Mouse (Mus musculus) intestine, embryonic 15.5 days (tissue): ENCODE data around the gene Nadk. TPM values are rescaled to one million over a fixed set of nuclear protein-coding genes. Genes with fewer than 3 reads are reported as not detected.

Source experiments
- ATAC-seq: fragments of 200-750 bp; cut with Nextera tagmentation; 2 replicates; pipeline ENCODE4 v1.8.0; 2017; ENCODE audit warnings: moderate TSS enrichment, moderate library complexity
- H3K27ac ChIP-seq: fragments of 300-500 bp; sonication (generic); 2 replicates; pipeline ENCODE4 v1.5.1; 2015; ENCODE audit warnings: mild to moderate bottlenecking, inconsistent platforms
- H3K27me3 ChIP-seq: fragments of 300-500 bp; sonication (generic); replicated peaks from 2 replicates; pipeline ENCODE4 v1.6.1; 2015; ENCODE audit warnings: inconsistent platforms
- H3K36me3 ChIP-seq: fragments of 300-500 bp; sonication (generic); 2 replicates; pipeline ENCODE4 v1.6.1; 2015; ENCODE audit warnings: inconsistent platforms
- H3K4me1 ChIP-seq: fragments of 300-500 bp; sonication (generic); replicated peaks from 2 replicates; pipeline ENCODE4 v1.6.1; 2015; ENCODE audit warnings: inconsistent platforms
- H3K4me2 ChIP-seq: fragments of 300-500 bp; sonication (generic); replicated peaks from 2 replicates; pipeline ENCODE4 v1.6.1; 2015; ENCODE audit warnings: mild to moderate bottlenecking, inconsistent platforms
- H3K4me3 ChIP-seq: fragments of 300-500 bp; sonication (generic); replicated peaks from 2 replicates; pipeline ENCODE4 v1.5.1; 2015; ENCODE audit warnings: inconsistent platforms
- H3K9ac ChIP-seq: fragments of 300-500 bp; sonication (generic); 2 replicates; pipeline ENCODE4 v1.6.1; 2015; ENCODE audit warnings: inconsistent platforms
- H3K9me3 ChIP-seq: fragments of 300-500 bp; sonication (generic); 2 replicates; pipeline ENCODE4 v1.6.1; 2016; ENCODE audit warnings: inconsistent platforms
- WGBS: fragments of 180-500 bp; shearing (Covaris S2); methylation state at CpG from one replicate; pipeline ENCODE4 v1.1.7; 2015; 5-methylcytosine and 5-hydroxymethylcytosine counted together
- polyA plus RNA-seq: library from polyadenylated mRNA; unstranded; fragments of >200 nt; fragmentation: Nextera tagmentation; extraction: Ambion mirVana; gene quantifications from 2 replicates; pipeline ENCODE4 v1.2.1, GENCODE M21; 2015

Gene Nadk
- 91.6 and 93.4 TPM in 2 replicates for polyA plus RNA-seq

DNA sequence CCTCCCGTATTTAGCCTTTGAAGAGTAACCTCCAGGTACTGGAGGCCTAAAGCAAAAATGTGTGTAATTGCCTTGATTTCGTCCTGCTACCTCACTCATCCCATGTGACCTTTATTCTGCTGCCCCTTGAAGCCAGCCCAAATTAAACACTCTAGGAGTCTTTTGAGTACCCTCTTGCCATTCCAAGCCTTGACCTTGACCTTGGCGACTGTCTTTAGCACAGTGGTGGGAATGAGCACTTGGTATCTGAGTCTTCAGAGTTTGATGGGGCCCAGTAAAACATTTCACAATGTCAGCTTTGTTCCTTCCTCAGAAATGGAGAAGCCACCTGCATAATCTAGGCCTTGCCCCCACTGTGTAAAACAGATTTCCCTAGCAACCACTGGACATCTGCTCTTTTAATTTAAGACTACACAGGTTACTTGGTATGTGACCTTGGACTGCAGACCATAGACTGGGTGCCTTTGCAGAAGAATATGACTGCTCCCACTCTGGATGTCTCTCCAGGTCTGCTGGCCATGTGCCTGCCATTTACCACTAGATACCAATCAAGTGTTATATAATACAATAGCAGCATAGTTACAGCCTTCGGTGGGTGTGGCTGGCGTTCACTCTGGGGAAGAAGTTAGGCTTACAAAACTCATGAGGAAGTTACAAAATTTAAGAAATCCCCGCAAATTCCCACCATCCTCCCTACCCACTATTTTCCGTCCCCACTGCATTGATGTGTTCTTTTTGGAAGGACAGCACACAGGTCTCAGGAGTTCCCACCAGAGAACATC is at the start of gene Nadk:
TSS of gene Nadk (plus strand) at position 718 of the 782 bp plus-strand sequence.
- no peaks in the 10 kb centered on the region for H3K9me3 ChIP-seq
- H3K4me3 ChIP-seq = peak within 1 kb of the TSS; percentile 92
- WGBS = 61% methylated on average over 7 of the region's 7 CpGs
- peak within 1 kb of the TSS; percentile 81 for H3K4me2 ChIP-seq
- H3K9ac ChIP-seq = peak within 1 kb of the TSS; percentile 41
- H3K27me3 ChIP-seq = no peaks in the 10 kb centered on the region
- no peak for ATAC-seq
- H3K4me1 ChIP-seq = peaks cover 44% of the 10 kb centered on the region
- H3K27ac ChIP-seq = peak within 1 kb of the TSS; percentile 88
- peaks cover 25% of the 10 kb centered on the region; the same call in 1 of the 2 replicates for H3K36me3 ChIP-seq

DNA sequence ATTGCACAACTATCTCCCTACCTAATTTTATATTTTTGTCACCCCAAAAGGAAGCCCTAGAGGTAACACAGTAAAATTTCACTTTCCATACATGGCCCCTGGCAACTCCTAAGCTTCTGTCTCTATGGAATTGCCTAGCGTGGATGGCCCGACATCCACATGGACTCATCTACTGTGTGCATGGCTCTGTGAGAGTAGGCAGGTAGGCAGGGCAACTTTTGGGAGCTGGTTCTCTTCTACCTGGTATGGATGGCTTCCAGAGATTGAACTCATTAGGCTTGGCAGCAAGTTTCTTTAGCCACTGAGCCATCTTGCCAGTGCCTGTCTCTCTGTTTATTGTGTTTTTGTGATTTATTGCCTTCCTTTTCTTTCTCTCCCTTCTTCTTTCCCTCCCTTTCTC is 47.4 kb upstream of the Nadk start:
- Histone ChIP-seq H3K9me3 (no peaks in the 10 kb centered on the region), H3K4me3 (no peak overlapping the region), H3K36me3 (no peaks in the 10 kb centered on the region), H3K27ac (no peak overlapping the region), H3K9ac (no peak overlapping the region), H3K4me1 (peaks cover 4% of the 10 kb centered on the region; the same call in 1 of the 2 replicates), H3K27me3 (no peaks in the 10 kb centered on the region), H3K4me2 (no peak overlapping the region)
- WGBS = 93% methylated on average over 2 of the region's 2 CpGs
- no peak for ATAC-seq

DNA sequence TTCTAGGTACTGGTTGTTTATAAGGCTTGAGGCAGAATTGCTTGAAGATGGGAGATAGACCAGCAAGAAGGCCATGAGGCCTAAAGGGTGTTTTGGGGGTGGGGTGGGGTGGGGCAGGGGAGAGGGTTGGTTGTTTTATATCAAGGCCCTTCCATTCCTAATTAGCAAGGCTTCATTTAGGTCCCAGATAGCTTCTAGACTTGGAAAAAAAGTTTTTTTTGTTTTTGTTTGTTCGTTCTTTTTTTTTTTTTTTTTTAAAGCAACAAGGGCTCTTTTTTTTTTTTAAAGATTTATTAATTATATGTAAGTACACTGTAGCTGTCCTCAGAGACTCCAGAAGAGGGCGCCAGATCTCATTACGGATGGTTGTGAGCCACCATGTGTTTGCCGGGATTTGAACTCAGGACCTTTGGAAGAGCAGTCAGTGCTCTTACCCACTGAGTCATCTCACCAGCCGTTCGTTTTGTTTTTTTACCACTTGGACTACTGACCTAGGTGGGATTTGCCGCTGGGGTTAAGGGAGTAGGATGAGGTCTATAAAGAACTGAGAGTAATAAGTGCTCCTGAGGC is 44.1 kb upstream of the Nadk start:
- Histone ChIP-seq H3K4me2 (no peak overlapping the region), H3K4me1 (0 out of 2 replicates have a peak, but pooled peaks cover 2% of the 10 kb centered on the region), H3K4me3 (no peak overlapping the region), H3K9me3 (no peaks in the 10 kb centered on the region), H3K9ac (no peak overlapping the region), H3K27ac (no peak overlapping the region), H3K36me3 (no peaks in the 10 kb centered on the region), H3K27me3 (no peaks in the 10 kb centered on the region)
- ATAC-seq = no peak
- WGBS = 83% methylated on average over 7 of the region's 7 CpGs

DNA sequence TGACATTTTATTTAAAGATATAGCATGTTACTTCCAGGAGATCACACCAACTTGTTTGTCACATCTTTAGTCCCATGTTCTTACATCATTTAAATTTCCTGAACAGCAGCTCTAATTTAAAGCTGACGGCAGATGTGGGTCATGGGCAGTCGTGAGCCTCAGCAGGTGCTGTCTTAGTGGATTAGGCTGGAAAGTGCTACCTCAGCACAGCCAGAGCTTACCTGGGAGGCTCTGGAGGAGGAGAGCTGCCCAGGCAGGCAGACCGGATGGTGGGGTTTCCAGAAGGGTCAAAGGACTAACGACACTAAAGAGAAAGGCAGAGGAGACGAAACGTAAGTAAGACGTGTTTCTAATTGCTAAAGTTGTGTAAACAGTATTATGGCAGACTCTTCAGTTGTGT is 39.9 kb upstream of the Nadk start:
- H3K9me3 ChIP-seq = no peaks in the 10 kb centered on the region
- no peak overlapping the region for H3K4me2 ChIP-seq
- no peak for ATAC-seq
- WGBS = 66% methylated on average over 7 of the region's 7 CpGs
- no peak overlapping the region for H3K27ac ChIP-seq
- H3K4me3 ChIP-seq = no peak overlapping the region
- no peak overlapping the region for H3K9ac ChIP-seq
- H3K27me3 ChIP-seq = no peaks in the 10 kb centered on the region
- H3K36me3 ChIP-seq = no peaks in the 10 kb centered on the region
- no peaks in the 10 kb centered on the region for H3K4me1 ChIP-seq

DNA sequence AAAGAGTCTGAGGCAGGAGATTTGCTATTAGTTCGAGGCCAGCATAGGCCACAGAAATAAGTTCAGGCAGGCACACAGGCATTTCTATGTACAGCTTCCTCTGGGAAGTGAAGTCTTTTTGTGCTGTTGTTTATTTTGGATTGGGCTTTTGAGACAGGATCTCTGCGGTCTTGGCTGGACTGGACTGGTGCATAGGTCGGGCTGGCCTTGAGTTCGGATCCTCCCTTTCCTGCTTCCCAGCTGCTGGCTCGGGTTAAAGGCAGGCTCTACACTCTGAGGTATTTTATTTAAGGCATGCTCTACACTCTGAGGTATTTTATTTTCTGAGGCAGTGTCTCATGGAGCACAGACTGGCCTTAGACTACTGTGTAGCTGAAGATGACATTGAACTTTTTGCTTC is 36.4 kb upstream of the Nadk start:
- 78% methylated on average over 5 of the region's 5 CpGs for WGBS

DNA sequence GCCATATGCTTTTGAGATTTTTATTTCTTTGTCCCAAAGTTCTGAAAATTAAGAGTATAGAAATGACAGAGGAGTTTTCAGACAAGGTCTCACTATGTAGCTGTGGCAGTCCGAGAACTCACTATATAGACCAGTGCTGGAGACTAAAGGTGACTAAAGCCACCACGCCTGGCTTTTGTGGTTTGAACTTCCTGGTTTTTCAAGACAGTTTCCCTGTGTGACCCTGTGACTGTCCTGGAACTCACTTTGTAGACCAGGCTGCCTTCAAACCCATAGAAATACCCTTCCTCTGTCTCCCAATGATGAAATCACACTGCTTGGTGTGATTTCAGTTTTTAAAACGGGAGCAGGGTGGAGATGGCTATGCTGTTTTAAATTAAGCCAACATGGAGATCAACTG is 32.9 kb upstream of the Nadk start:
- Histone ChIP-seq H3K9me3 (no peaks in the 10 kb centered on the region), H3K9ac (no peak overlapping the region), H3K27me3 (no peaks in the 10 kb centered on the region), H3K4me1 (no peaks in the 10 kb centered on the region), H3K36me3 (peaks cover 3% of the 10 kb centered on the region), H3K4me3 (no peak overlapping the region), H3K27ac (no peak overlapping the region), H3K4me2 (no peak overlapping the region)
- 84% methylated on average over 3 of the region's 3 CpGs for WGBS
- ATAC-seq = no peak

More for the DNA sequence above, 36.4 kb upstream of the Nadk start:
- no peaks in the 10 kb centered on the region for H3K9me3 ChIP-seq
- peaks cover 3% of the 10 kb centered on the region for H3K36me3 ChIP-seq
- H3K27ac ChIP-seq = no peak overlapping the region
- ATAC-seq = no peak
- no peaks in the 10 kb centered on the region for H3K27me3 ChIP-seq
- H3K4me1 ChIP-seq = no peaks in the 10 kb centered on the region
- no peak overlapping the region for H3K4me3 ChIP-seq
- H3K4me2 ChIP-seq = no peak overlapping the region
- H3K9ac ChIP-seq = no peak overlapping the region

DNA sequence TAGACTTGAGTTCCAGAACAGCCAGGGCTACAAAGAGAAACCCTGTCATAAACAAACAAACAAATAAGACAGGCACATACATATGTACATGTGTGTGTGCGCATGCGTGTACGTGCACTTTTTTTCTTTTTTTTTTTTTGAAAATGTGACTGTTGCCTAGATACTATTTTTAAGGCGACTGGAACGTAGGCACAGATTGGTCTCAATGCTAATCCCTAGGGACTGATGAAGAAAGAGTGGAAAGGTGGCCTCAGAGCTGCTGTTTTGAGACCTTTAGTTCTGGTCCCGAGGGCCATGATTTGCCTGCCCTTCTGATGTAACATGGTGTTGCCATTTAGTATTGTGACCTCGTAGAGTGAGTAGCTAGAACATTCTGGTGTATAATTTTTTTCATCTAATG is 12.2 kb upstream of the Nadk start:
- Histone ChIP-seq H3K4me3 (no peak overlapping the region), H3K9me3 (no peaks in the 10 kb centered on the region), H3K27ac (no peak overlapping the region), H3K9ac (no peak overlapping the region), H3K4me2 (no peak overlapping the region), H3K27me3 (no peaks in the 10 kb centered on the region), H3K4me1 (no peaks in the 10 kb centered on the region), H3K36me3 (peaks cover 32% of the 10 kb centered on the region)
- WGBS = 89% methylated on average over 7 of the region's 7 CpGs
- ATAC-seq = no peak

DNA sequence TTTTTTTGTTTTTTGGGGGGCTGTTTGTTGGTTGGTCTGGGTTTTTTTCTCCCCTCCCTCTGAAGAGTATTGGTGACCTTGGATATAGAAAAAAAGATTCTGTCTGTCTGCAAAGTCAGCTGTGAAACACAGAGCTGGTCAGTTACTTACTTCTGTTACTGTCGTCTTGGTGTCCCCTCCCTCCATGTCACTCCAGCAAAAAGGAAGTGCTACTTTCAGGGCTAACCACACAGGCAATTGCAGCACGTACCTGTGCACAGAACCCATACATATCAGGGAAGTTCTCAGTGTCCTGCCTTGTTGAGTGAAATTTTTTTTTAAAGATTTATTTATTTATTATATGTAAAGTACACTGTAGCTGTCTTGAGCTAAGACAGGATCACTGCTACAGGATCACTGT is 11.7 kb upstream of the Nadk start:
- peaks cover 32% of the 10 kb centered on the region for H3K36me3 ChIP-seq
- H3K4me2 ChIP-seq = no peak overlapping the region
- H3K27me3 ChIP-seq = no peaks in the 10 kb centered on the region
- whole genome bisulfite sequencing = 81% methylated on average over 2 of the region's 2 CpGs
- no peaks in the 10 kb centered on the region for H3K9me3 ChIP-seq
- H3K27ac ChIP-seq = no peak overlapping the region
- H3K4me3 ChIP-seq = no peak overlapping the region
- H3K4me1 ChIP-seq = no peaks in the 10 kb centered on the region
- ATAC-seq = no peak
- no peak overlapping the region for H3K9ac ChIP-seq

DNA sequence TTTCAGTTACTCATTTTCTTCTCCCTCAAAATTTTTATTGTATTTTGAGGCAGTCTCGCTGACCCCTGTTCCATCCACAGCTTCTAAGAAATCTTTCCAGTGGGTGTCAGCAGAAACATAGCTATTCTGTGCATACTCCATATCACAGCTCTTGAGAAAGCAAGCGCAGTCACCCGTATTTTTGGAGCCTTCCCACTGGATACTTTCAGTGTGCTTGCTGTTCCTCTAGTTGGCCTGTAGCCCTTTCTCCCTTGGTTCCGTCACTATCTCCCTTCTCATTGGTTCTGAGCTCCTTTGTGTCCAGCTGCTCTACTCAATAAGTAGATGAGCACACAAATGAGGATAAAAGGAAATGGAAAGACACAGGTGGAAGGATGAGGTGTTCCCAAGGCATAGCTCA is 11.1 kb upstream of the Nadk start:
- H3K36me3 ChIP-seq = peaks cover 27% of the 10 kb centered on the region

DNA sequence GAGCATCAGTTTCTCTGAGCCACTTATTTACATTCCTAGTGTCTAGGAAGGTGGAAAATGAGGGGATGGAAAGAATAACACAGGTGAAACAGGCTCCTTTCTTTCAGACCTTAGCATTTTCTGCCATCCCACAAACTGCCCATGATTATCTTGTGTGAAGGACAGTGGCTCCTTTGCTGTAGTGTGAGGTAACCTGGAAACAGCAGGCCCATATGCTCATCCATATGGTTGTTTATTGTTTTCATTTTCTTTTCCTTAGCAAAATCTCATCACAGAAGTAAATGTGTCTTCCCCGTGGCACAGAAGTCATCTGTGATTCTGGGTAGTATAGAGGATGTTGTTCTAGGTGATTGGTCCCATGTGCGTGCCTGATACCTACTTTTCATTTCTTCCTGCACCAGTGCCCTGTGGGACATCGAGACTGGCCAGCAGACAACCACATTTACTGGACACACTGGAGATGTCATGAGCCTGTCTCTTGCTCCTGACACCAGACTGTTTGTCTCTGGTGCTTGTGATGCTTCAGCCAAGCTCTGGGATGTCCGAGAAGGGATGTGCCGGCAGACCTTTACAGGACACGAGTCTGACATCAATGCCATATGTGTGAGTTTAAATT is 9.2 kb upstream of the Nadk start:
- no peaks in the 10 kb centered on the region for H3K9me3 ChIP-seq
- ATAC-seq = no peak
- H3K36me3 ChIP-seq = peaks cover 35% of the 10 kb centered on the region
- no peak overlapping the region for H3K9ac ChIP-seq
- no peaks in the 10 kb centered on the region for H3K4me1 ChIP-seq
- H3K4me2 ChIP-seq = no peak overlapping the region
- no peaks in the 10 kb centered on the region for H3K27me3 ChIP-seq
- WGBS = 90% methylated on average over 6 of the region's 6 CpGs
- no peak overlapping the region for H3K27ac ChIP-seq
- no peak overlapping the region for H3K4me3 ChIP-seq

More for the DNA sequence above, 11.1 kb upstream of the Nadk start:
- H3K4me1 ChIP-seq = no peaks in the 10 kb centered on the region
- ATAC-seq = no peak
- H3K4me3 ChIP-seq = no peak overlapping the region
- H3K4me2 ChIP-seq = no peak overlapping the region
- H3K27ac ChIP-seq = no peak overlapping the region
- 94% methylated on average over 4 of the region's 4 CpGs for WGBS
- H3K27me3 ChIP-seq = no peaks in the 10 kb centered on the region
- no peak overlapping the region for H3K9ac ChIP-seq
- no peaks in the 10 kb centered on the region for H3K9me3 ChIP-seq

DNA sequence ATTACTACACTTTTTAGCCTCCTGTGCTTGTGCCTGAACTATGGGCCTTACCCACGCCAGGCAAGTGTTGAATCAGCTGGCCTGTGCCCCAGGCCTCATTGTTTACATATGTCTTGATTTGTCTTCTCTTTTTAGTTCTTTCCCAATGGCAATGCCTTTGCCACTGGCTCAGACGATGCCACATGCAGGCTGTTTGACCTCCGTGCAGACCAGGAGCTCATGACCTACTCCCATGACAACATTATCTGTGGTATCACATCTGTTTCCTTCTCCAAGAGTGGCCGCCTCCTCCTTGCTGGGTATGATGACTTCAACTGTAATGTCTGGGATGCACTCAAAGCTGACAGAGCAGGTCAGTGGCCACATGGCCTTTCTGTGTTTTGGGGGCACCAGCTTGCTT is 7.3 kb upstream of the Nadk start:
- Histone ChIP-seq H3K9ac (no peak overlapping the region), H3K27me3 (no peaks in the 10 kb centered on the region), H3K4me2 (no peak overlapping the region), H3K36me3 (peaks cover 46% of the 10 kb centered on the region), H3K27ac (no peak overlapping the region), H3K4me1 (0 out of 2 replicates have a peak, but pooled peaks cover 3% of the 10 kb centered on the region), H3K4me3 (no peak overlapping the region), H3K9me3 (no peaks in the 10 kb centered on the region)
- WGBS = 72% methylated on average over 4 of the region's 4 CpGs
- peak; percentile 42; the same call in 1 of the 2 replicates for ATAC-seq

DNA sequence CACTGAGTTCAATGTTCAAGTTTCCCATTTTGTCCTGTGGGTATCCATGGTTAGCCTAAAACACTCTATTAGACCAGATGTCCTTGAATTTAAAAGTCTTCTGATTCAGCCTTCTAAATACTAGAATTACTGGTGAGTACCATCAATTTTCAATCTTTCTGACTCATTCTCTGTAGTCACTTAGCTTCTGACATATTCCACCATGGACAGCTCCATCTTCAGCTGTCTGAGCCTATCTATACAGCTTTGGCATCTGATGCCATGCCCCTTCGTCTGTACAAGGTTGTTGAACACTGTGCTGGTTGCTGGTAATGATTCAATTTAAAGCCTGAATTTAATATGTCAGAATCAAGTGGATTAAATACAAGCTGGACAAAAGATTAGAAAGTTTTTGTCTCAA is 6.7 kb upstream of the Nadk start:
- no peaks in the 10 kb centered on the region for H3K9me3 ChIP-seq
- no peak overlapping the region for H3K4me2 ChIP-seq
- no peaks in the 10 kb centered on the region for H3K27me3 ChIP-seq
- WGBS = 68% methylated on average over 1 of the region's 1 CpGs
- H3K4me1 ChIP-seq = 0 out of 2 replicates have a peak, but pooled peaks cover 4% of the 10 kb centered on the region
- no peak overlapping the region for H3K9ac ChIP-seq
- ATAC-seq = no peak
- no peak overlapping the region for H3K27ac ChIP-seq
- peaks cover 52% of the 10 kb centered on the region for H3K36me3 ChIP-seq
- no peak overlapping the region for H3K4me3 ChIP-seq
